Mouse (Mus musculus): ENCODE measurements around the gene Tbc1d9. TPM values are rescaled to one million over a fixed set of nuclear protein-coding genes. Genes with fewer than 3 reads are reported as not detected.

The Tbc1d9 gene
- total RNA-seq, 4 experiments from 2014 or later: 0.22 to 0.63 (median 0.40) TPM

Other genes with a start within 250 kb of the Tbc1d9 start
- not detected for gene Gm10645, start 818 bp downstream of the Tbc1d9 start, total RNA-seq (2022)
- not detected for gene Ucp1, start 125.0 kb downstream of the Tbc1d9 start, total RNA-seq (2022)
- gene Elmod2, start 167.1 kb downstream of the Tbc1d9 start, total RNA-seq (2022): 1 to 10 TPM; 4.2 to 5.5 (median 5.2) TPM
- not detected for gene Mgat4d, start 183.1 kb downstream of the Tbc1d9 start, total RNA-seq (2022)
- gene Clgn, start 224.5 kb downstream of the Tbc1d9 start, total RNA-seq (2022): not detected

Measured in gastrocnemius, adult 8-10 months (tissue).